Mouse (Mus musculus) heart, postnatal 25 days (tissue): ENCODE measurements around the gene Foxred2. TPM values are rescaled to one million over a fixed set of nuclear protein-coding genes. Genes with fewer than 3 reads are reported as not detected.

Experiments
- DNase-seq: peaks from one replicate; pipeline ENCODE4 v3.0.0; 2022; ENCODE audit warnings: low spot score
- intact Hi-C: fragments of 180-260 bp; cut with DNase I; formaldehyde crosslinking; loops from one replicate; pipeline ENCODE4 v1.15.1; 2025
- total RNA-seq, 2 experiments: library from RNA; stranded (reverse); gene quantifications; 2 replicates each; pipeline ENCODE4 v1.2.3; 2021

Foxred2 gene
- total RNA-seq, 2 experiments from 2014 or later, result 0.34 to 0.42 TPM

DNA sequence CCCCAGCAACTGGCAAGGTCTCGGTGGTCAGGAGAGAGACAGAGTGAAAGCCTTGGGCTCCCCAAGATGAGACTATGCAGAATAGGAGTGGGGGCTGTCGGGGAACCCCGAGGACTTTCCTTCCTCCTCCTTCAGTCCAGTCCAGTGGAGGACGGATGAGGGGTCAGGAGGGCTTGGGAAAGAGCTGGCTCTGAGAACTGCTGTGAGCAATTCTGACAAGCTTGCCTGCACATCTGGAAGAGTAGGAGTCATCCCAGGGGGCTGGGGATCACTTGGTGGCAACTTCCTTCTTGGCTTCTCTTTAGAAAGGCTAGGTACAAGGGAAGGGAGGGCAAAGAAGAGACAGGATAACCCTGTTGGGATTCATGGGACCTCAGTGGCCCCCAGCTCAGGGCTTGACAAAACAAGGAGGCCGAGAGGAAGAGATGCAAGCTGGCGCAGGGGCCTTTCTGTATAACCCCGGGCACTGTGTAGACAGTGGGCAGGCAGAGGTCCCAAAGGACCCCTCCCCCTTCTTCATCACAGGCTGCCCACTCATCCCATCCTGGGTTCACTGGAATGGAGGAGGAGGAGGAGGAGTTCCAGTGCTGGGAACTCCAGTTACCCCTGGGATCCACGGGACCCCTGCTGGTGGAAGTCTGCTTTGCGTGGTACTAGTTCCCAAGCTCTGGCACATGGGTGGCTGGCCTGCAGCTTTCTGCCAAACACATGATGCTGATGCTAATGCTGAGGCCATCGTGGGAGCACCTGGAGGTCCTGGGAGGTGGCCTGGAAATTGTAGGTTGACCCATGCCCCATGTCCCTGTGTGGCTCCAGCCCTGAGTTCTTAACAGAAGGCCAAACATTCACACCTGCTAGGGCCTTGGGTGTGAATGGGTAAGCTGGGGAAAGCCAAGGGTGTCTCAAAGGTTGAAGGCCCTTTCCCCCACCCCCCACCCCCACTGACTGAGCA lies 35.7 kb downstream of the Foxred2 start:
- DNase-seq, result no peak
- intact Hi-C loops, result no loop called here

DNA sequence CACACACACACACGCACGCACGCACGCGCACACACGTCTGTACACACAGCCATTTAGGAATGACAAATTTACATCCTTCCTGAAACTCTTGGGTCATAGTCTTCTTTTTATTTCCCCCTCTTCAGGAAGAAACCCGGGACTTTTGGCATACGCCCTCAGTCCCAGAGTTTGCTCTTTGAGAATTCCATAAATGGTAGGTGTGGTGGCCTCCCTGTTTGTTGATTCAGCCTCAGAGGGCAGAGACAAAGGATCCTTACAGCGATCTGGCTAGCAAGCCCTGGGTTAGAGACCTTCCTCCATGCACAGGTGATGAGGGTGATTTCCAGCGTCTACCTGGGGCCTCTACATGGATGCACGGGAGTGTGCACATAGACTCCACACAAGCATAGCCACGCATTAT lies 37.1 kb downstream of the Foxred2 start:
- intact Hi-C loops, result loop anchor here (5.0 kb wide), 1 partner anchor 77 kb away; the partner anchor contains the start of gene Myh9
- no peak for DNase-seq

DNA sequence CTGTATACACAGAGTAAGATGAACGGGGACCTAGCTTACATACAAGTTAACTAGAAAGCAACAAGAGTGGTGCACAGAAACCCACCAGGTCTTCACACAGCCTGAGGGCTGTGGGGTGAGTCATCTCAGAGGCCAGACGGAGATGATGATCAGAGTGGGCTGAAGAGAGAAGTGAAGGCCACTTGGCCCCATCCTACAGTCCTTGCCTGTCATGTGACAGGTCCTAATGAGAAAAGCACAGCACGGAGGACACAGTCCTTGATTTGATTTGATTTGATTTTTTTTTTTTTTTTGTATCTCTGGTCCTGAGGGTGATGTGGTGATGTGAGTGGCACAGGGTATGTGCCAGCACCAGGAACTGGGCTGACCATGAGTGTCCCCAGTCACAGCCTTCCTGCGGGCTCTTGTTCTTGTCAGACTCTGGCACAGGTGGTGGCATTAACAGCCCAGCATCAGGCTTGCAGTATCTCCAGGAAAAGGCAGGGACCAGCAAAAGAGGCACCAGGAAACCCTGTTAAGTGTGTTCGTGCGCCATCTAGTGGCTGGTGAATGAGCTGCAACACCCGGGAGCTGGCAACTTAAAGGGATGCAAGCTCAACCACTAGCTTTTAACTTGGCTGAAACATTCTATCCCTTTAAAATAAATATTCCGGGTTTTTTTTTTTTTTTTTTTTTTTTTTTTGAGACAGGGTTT lies 39.5 kb downstream of the Foxred2 start:
- intact Hi-C loops, result loop anchor here (2.0 to 5.0 kb wide), 3 partner anchors 75 to 142 kb away; partner anchors contain the start of gene Myh9
- peak; percentile 75 for DNase-seq

DNA sequence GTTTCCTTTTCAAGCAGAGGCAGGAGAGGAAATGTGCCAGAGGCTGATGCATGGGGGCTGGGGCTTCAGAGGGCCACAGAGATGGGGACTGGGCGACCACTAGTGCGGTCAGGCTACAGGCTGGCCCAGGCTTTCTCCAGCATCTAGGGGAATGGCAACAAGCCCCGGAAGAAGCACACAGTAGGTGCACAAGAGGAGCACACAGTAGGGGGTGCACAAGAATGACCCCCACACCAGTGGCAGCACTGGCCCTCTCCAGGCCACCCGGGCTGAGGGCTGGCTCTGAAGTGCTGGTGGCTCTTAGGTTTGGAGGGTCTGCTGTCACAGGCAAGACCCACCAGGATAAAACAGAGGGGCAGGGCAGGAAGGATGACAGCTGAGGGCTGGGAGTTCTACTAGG lies 41.2 kb downstream of the Foxred2 start:
- intact Hi-C loops, result loop anchor here (5.0 kb wide), 1 partner anchor 73 kb away; the partner anchor contains the start of gene Myh9
- no peak for DNase-seq

DNA sequence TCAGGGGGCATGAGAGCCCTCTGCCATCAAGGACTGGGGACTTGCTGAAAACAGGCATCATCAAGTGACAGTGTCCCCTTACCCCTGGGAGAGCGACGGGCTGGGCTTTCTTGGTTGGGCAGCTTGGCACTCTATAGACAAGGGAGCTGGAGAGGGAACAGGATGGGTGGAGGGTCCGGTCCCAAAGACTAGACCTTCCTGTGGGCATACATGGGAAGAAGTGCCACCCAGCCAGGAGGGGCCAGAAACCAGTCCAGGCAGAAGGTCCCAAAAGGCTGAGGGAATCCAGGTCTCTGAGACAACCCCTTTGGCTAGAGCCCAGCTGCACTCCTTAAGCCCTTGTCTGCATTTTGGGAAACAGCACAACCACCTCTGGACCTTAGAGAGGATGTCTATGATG lies 42.0 kb downstream of the Foxred2 start:
- intact Hi-C loops, result loop anchor here (5.0 kb wide), 1 partner anchor 57 kb away; no protein-coding TSS in a partner anchor
- no peak for DNase-seq

DNA sequence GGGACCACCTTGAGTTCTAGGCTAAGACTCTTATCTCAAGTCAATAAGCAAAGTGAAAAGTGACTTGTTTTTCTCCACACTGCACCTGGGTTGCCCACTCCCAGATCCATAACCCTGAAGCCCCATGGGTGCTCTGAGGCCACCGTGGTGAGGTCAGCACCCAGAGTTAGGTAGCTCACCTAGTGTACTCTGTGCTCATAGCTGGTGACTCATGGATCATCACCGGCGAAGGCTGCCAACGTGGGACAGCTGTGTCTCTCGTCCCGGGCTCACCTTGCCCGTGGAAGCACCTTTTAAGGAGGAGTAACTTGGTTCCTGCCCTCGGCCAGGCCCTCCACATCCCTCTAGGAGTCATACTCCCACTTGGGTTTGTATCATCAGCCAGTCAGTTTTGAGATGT lies 43.5 kb downstream of the Foxred2 start:
- intact Hi-C loops, result loop anchor here (5.0 kb wide), 1 partner anchor 56 kb away; no protein-coding TSS in a partner anchor
- DNase-seq, result no peak

DNA sequence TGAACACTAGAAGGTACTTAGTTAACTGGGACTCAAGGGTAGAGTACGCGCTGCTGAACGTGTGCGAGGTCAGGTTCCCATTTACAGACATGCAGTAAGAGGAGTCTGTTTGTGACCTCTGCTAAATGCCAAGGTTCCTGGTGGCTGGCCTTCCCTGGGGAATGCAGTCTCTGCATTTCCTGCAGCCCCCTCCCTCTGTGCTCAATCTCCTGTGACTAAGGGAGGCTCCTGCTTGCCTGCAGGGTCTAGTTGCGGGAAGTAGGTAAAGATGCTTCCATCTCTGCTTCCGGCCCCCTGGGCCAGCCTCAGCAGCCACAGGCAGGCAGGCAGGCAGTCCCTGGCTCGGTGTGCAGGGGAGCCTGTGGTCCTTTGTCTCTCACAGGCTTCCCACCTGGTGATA lies 43.9 kb downstream of the Foxred2 start:
- intact Hi-C loops, result loop anchor here (5.0 kb wide), 1 partner anchor 55 kb away; no protein-coding TSS in a partner anchor

DNA sequence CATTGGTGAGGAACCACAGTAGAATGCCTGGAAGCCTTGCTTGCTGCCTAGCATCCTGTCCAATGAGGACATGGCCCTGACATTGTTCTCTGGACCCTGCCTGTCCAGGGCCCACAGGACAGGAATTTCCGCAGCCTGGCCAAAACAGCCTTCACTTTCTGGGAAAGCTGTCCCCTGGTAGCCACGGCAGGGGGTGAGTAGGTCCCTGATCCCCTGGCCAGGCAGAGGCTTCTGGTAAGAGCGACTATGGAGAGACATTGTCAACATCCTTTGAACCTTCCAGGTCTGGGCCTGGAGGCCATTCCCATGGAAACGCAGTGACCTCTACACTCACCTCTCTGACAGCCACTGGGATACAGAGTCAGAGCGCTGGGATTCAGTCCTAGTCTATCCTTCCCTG lies 44.5 kb downstream of the Foxred2 start:
- intact Hi-C loops, result loop anchor here (5.0 kb wide), 1 partner anchor 55 kb away; no protein-coding TSS in a partner anchor
- peak; percentile 31 for DNase-seq

More for the DNA sequence above, 43.9 kb downstream of the Foxred2 start:
- no peak for DNase-seq

DNA sequence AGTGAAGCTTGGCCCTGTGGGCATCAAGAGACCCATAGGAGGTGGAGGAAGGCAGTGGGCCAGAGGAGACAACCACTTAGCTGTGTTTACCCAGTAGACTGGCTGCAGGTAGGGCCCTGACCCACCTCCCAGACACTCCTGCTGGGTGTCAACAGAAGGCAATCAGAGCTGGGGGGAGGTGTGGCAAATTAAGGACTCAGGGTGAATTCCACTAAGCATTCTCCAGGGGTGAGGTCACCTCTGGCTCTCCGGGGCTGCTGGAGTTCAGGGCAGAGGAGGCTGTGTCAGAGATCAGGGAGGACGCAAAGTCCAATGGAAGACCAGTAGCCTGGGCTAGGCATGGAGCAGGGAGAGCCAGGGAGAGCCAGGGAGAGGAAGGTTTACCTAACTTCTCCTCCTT lies 45.5 kb downstream of the Foxred2 start:
- intact Hi-C loops, result loop anchor here (5.0 kb wide), 1 partner anchor 54 kb away; no protein-coding TSS in a partner anchor
- DNase-seq, result peak; percentile 40

DNA sequence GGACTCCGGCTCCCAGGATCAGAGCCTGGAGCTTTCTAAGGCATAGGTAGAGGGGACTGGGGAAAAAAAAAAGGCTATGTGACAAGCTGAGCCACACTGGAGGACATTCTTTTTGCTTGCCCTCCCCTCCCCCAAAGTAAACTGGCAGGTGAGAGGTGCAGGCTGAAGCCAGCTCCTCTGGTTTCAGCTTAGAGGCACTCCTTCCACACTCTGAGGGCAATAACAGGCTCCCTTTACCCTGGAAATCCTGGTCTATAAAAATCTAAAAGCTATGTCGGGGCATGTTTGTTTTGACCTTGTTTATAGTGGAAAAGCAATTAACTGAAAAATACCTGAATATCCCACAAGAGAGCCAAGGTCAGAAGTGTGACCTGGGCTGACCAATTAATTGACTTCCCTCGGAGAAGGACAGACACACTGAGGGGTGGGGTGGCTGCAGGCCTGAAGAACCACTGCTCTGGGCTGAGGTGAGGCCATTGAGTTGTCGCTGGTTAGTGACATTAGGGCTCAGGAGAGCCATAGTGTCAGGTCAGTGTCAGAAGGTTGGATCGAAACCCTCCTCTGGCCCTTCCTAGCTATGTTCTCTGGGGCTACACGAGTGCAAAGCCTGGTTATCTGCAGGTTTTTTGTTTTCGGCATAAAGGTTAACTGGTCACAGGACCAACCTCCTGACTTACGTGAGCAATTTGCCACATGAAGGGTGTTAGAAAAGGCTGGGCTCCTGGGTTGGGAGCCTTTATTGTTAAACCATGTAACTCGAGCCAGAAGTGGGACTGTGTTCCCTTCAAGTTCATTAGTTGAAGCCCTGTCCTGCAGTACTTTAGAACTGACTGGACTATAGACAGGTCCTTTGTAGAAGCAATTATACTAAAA lies 48.6 kb downstream of the Foxred2 start:
- DNase-seq, result no peak
- intact Hi-C loops, result no loop called here

DNA sequence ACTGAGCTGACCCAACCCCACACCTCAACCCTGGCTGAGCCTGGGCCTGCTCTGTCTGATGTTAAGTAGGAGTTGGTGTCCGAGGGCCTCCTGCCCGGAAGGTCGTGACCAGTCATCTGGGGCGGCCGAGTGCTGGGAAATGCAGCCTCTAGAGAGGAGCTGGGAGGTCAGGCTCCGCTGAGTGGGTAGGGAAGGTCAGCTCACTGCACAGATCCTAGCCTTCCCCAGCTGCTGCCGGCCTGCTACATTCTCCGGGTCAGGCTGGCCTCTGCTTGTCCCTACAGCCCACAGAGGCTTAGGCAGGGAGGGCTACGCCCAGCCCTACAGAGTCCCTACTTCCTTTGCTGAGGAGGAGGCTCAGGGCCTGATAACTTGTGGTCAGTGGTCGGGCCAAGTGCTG lies 50.0 kb downstream of the Foxred2 start:
- DNase-seq, result no peak
- intact Hi-C loops, result no loop called here

DNA sequence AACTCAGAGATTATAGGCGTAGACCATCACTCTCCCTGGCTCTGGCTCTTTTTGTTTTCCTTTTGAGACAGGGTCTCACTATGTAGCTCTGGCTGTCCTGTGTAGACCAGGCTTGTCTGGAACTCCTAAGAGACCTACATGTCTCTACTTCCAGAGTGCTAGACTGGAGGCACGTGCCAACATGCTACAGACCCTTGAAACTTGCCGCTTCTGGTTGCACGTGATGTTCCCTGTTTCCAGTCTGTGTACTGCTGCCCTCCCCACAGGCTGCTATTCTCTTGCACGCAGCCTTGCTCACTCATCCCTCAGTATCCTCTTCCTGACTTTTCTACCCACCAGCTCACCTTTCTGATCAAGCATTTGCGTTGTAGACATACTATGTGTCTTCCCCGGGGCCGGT lies 50.4 kb downstream of the Foxred2 start:
- DNase-seq, result no peak
- intact Hi-C loops, result no loop called here

DNA sequence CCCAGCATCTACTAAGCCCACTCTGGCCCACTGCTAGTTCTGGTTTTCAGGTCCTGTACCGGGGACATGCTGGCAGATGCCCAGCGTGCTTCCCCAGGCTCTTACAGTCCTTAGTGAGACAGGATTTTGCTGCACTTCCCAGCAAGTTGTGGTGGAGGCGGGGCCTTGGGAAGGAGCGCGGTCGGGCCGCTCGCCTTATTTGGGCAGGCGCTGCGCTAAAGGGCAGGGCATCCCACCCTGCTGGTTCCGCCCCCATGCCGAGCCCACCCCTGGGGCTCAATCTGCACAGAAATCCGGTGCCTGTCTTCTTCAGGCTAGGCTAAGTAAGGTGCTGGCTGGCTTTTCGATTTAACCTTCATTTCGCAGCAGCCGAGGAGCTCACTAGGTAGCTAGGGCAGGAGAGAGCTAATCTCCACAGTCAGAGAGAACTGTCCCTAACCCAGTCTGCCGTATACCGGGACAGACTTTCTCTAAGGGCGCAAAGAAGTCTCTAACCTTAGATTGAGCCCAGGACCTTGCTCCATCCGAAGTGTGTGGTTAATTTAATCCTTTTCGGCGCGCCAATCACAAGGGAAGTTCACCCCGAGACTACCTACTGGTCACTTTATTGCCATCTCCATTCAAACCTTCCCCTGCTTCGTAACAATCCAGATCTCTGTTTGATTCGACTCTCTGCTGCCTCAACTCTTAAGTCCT lies 51.1 kb downstream of the Foxred2 start:
- peak; percentile 70 for DNase-seq
- intact Hi-C loops, result no loop called here

DNA sequence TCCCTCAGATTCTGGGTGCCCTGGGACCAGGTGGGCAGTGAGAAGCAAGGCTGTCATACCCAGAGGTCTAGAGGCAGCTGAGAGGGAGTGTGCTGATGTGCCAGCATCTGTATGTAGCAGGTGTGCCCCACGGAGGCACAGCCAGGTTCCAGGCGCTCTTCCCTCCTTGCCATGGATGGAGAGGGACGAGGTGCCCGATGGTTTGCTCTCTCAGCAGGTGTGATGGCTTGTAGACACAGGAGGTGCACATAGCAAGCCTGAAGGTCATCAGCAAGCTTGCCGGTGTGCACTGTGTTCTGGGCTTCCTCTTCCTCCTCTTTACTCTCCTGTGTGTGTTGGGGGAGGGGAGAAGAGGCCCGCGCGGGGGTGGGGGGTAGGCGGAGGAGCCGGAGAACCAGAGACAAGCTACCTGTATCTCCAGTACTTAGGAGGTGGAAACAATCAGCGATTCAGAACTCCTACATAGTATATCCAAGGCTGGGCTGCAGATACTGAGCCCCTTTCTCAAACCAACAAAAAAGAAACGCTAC lies 52.1 kb downstream of the Foxred2 start:
- DNase-seq, result no peak
- intact Hi-C loops, result no loop called here

DNA sequence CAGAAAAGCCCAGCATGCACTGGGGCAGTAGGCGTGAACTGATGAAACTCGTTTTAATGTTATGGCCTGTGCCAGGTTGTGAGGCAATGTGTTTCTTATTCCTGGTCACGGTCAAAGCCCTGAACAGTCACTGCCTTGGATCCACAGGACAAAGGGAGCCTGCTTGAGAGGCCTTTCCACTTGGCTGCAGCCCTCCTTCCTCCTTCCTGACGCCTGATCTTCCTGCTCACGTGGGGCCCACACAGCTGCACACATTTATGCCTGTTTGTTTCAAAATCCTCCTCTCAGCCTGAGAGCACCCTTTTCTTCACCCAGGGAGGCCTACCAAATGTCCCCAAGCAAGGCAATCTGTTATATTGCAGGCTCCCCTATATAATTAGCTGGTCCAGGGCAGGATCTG lies 53.3 kb downstream of the Foxred2 start:
- no peak for DNase-seq
- intact Hi-C loops, result no loop called here

DNA sequence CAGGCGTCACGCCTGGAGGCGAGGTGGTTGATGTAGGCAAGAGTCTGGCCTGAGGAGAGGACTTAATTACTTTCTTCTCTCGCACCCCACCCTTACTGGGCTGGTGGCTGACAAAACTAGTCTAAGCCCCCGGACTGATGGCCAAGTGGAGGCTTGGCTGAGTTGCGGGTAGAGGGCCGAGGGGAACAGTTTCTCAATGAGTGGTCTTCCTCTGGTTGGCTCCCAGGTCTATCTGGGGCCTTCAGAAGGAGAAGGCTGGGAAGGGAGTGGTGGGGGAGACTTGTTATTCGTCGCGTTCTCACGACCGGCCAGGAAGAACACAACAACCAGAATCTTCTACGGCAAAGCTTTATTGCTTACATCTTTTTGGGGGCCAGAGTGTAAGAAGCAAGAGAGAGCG lies 61.6 kb downstream of the Foxred2 start:
- intact Hi-C loops, result no loop called here
- DNase-seq, result no peak

DNA sequence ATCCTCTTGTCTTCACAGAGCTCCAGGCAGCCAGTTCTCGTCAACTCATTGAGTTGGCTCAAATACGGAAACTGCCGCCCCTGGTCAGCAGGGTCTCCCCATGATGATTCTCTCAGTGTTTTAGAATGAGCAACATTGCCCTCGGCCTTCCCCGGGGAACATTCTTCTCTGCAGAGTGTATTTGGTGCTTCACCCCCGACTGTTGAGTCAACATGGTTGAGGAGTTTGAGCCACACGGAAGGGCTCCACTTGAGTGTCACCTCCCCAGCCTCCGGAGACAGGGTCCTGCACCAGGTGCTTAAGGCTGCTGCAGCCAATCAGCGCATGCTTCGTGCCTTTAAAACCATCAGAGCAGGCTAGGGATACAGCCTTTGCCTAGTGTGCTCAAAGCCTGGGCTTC lies 63.2 kb downstream of the Foxred2 start:
- intact Hi-C loops, result no loop called here
- no peak for DNase-seq

DNA sequence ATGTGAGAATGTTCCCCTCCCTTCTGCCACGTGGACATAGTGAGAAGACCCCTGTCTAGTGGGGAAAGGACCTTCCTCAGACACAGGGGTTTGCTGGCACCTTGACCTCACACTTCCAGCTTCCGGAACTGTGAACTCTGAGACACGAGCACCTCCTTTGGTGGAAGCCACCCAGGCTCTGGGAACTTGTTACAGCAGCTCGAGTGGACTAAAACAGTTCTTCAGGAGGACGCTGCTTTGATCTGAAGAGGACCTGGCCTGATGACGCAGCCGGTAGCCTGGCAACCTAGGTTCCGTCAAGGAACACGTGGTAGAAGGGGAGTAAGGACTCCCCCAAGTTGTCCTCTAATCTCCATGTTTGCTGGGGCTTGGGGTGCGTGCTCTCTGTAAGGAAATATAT lies 64.1 kb downstream of the Foxred2 start:
- intact Hi-C loops, result no loop called here
- no peak for DNase-seq

DNA sequence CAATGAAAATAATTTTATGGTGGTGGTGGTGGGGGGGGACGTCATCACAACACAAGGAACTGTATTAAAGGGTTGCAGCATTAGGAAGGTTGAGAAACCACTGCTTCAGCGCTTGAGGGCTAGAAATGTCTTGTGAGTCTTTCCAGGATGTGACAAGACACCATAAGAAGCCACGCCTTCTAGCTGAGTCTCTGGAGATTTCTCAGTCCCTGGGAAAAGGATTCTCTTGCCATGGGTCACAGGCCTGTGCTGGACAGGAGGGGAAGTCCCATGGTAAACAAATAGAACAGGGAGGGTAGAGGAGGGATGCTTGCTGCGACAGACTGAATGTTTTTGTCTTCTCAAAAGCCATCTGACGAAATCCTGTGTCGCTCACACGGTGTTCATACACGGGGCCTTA lies 64.8 kb downstream of the Foxred2 start:
- intact Hi-C loops, result no loop called here
- no peak for DNase-seq
